Mouse (Mus musculus) E14TG2a.4 (cell line): ENCODE data around the gene 4930415O20Rik.

Source experiments
- H3K27me3 ChIP-seq: 2 replicates; pipeline ENCODE4 v1.6.1; 2014; ENCODE audit warnings: low read length, control low read depth; ENCODE audit not compliant: insufficient read depth
- H3K36me3 ChIP-seq: 2 replicates; pipeline ENCODE4 v1.6.1; 2014; ENCODE audit warnings: low read length, control low read depth; ENCODE audit not compliant: insufficient read depth
- H3K4me1 ChIP-seq: replicated peaks from 2 replicates; pipeline ENCODE4 v1.6.1; 2014; ENCODE audit warnings: low read depth, low read length, control low read depth
- H3K4me3 ChIP-seq: replicated peaks from 2 replicates; pipeline ENCODE4 v1.5.1; 2014; ENCODE audit warnings: mild to moderate bottlenecking, low read length
- H3K9me3 ChIP-seq: 2 replicates; pipeline ENCODE4 v1.6.1; 2014; ENCODE audit warnings: low read length, control low read depth
- CTCF ChIP-seq: conservative IDR thresholded peaks from 2 replicates; pipeline ENCODE4 v1.5.1; 2014; ENCODE audit warnings: low read length
- NANOG ChIP-seq: IDR thresholded peaks from 2 replicates; pipeline ENCODE4 v1.6.1; 2014; ENCODE audit warnings: borderline replicate concordance, low read length, mixed read lengths
- POU5F1 ChIP-seq: IDR thresholded peaks from 2 replicates; pipeline ENCODE4 v1.6.1; 2014; ENCODE audit warnings: low read length, borderline replicate concordance

Gene 4930415O20Rik

DNA sequence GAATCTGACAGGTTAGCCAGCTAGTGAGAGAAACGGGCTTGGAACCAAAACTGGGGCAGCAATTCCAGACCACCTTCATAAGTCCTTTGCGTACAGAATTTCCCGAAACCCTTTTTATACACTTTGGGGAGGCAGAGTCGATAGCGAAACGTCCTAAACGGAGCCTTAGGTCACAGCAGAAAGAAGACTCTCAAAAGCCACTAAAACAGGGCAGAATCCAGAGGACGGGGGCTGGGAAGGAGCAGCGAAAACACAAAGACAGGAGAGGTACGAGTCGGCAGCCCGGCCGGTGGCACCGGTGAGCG, 3.9 kb upstream of the 4930415O20Rik start:
- Histone ChIP-seq H3K4me1 (peaks cover 60% of the 10 kb centered on the region), H3K9me3 (no peaks in the 10 kb centered on the region), H3K4me3 (peak overlapping the region; percentile 97), H3K36me3 (peaks cover 50% of the 10 kb centered on the region), H3K27me3 (no peaks in the 10 kb centered on the region)
- no peak for TF ChIP-seq POU5F1
- no peak for TF ChIP-seq NANOG
- TF ChIP-seq CTCF: no peak

DNA sequence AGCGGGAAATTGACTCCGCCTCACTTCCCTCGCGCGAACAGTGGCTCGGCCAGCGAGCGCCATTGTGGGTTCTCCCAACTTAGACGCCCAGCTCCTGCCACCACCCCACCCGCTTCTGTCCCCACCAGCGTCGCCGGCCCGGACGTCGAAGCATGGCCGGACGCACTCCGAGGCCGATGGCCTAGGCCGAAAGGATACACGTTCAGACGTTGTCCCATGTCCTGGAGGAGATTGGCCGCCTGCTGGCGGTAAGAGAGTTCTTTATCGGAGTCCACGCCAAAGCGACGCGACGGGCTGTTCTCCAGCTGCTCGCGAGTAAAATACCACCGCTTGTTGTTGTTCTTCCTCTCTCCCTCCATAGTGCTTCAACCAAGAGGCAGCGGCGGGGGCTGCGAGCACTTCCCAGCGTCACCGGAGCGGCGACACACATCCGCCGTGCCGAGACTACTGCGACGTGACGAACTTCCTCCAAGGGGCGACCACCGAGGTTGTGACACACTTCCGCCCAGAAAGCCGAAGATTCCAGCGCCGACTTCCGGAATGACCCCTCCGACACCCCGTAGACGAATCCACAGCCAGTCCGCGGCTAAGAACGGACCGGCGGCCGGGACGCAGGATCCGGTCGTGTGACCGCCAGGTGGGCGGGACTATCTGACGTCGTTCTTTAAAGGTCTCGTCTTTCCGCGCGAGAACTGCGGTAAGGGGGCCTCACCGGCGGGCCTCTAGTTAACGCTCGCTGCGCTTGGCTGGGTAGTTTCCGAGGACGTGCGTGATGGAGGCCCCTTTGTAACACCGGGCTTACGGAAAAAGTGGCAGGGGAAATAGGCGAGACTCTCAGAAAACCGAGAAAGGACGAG, 3.3 kb upstream of the 4930415O20Rik start:
- H3K27me3 ChIP-seq: no peaks in the 10 kb centered on the region
- H3K4me3 ChIP-seq: peak overlapping the region; percentile 97
- TF ChIP-seq POU5F1 (no peak), NANOG (no peak), CTCF (no peak)
- no peaks in the 10 kb centered on the region for H3K9me3 ChIP-seq
- peaks cover 44% of the 10 kb centered on the region for H3K36me3 ChIP-seq
- peaks cover 55% of the 10 kb centered on the region for H3K4me1 ChIP-seq

DNA sequence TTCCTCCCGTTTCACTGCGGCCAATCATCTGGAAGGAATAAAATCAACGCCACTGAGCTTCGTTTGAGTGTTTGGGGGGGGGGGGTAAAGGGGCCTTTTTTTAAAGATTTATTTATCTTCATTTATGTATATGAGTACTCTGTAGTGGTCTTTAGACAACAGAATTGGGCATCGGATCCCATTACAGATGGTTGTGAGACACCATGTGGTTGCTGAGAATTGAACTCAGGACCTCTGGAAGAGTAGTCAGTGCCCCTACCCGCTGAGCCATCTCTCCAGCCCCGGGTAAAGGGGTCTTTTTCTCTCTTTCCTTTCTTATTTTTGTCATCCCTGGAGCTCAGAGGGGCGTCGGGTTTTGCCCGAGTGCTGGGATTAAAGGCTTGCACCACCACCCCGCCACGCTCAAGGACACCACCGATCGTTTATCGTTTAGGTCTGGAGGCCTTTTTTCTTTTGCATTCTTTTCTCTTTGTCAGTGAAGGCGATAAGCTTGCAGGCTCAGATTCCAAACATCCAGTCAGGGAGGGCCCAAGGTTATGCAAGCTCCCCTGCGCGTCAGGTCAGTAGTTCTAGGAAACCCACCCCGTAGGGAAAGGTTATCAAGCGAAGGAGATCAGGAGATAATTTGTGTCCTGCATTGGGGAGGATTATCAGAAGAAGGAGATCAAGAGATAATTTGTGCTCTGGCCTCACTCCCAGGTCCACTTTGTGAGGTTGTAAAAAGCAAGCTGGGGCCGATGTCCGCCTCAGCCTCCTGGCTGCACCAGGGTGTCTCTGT, 2.4 kb upstream of the 4930415O20Rik start:
- TF ChIP-seq CTCF: no peak
- TF ChIP-seq POU5F1: no peak
- no peak; the same call in 1 of the 2 replicates for TF ChIP-seq NANOG

DNA sequence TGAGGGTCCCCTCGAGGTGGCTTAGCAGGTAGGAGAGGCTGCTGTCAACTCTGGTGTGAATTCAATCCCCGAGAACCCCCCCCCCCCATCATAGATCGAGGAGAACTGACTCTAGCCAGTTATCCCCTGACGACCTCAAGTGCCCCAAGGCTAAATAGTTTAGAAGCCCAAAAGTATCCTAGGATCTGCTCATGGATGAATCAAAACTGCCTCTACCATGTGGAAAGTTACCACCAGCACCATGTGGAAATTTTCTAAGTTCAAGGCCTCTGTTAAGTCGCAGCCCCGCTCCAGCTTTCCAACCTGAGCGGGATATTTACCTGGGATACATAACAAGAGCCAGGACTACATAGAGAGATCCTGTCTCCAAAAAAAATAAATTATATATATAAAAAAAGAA, 1.6 kb upstream of the 4930415O20Rik start:
- Histone ChIP-seq H3K27me3 (no peaks in the 10 kb centered on the region), H3K4me1 (peaks cover 48% of the 10 kb centered on the region), H3K9me3 (no peaks in the 10 kb centered on the region), H3K4me3 (peak overlapping the region; percentile 97), H3K36me3 (peaks cover 27% of the 10 kb centered on the region)
- TF ChIP-seq CTCF (no peak), NANOG (no peak), POU5F1 (no peak)

More for the DNA sequence above, 2.4 kb upstream of the 4930415O20Rik start:
- Histone ChIP-seq H3K9me3 (no peaks in the 10 kb centered on the region), H3K4me1 (peaks cover 48% of the 10 kb centered on the region), H3K27me3 (no peaks in the 10 kb centered on the region), H3K4me3 (peak overlapping the region; percentile 97), H3K36me3 (peaks cover 35% of the 10 kb centered on the region)

DNA sequence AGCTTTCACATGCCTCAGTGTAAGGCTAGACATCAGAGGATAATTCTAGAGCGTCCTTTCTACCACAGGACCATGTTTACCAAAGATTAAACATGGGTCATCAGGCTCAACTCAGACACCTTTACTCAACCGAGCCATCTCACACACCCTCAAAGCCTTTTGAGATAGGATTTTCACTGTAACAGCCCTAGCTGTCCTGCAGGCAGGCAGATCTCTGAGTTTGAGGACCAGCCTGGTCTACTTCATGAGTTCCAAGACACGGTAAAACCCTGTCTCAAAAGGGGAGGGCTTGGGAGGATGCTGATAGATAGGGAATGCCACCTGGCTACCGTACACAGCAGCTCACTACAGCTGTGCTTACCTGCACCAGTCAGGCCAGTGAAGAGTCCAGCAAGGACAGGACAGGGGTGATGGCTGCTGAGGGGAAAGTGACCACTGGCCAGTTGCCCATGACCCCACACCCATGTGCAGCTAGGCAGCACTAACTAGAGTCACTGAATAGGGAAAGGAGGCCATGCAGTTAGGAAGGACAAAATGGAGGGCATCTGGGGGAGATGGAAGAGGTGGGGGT, 924 bp upstream of the 4930415O20Rik start:
- H3K4me3 ChIP-seq: 0 out of 2 replicates have a peak overlapping the region, but pooled peaks have one; percentile 97
- TF ChIP-seq CTCF (no peak), POU5F1 (no peak), NANOG (no peak)
- H3K9me3 ChIP-seq: no peaks in the 10 kb centered on the region
- no peaks in the 10 kb centered on the region for H3K27me3 ChIP-seq
- peaks cover 43% of the 10 kb centered on the region for H3K4me1 ChIP-seq
- peaks cover 21% of the 10 kb centered on the region for H3K36me3 ChIP-seq

DNA sequence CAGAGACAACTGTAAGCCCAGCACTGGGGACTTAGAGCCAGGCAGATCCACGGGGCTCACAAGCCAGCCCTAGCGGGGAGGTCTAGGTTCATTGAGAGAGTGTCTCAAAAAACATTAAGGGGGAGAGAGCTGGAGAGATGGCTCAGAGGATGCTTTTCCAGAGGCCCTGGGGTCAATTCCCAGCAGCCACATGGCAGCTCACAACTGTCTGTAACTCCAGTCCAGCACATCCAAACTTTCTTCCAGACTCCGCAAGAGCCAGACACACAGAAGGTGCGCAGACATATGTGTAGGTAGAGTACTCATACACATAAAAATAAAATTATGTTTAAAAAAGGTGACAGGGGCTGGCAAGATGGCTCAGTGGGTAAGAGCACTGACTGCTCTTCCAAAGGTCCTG, 2.5 kb downstream of the 4930415O20Rik start:
- Histone ChIP-seq H3K4me3 (no peak overlapping the region), H3K36me3 (peaks cover 8% of the 10 kb centered on the region), H3K27me3 (peaks cover 6% of the 10 kb centered on the region; the same call in 1 of the 2 replicates), H3K9me3 (no peaks in the 10 kb centered on the region), H3K4me1 (peaks cover 27% of the 10 kb centered on the region)
- TF ChIP-seq CTCF (no peak), NANOG (no peak), POU5F1 (no peak)

DNA sequence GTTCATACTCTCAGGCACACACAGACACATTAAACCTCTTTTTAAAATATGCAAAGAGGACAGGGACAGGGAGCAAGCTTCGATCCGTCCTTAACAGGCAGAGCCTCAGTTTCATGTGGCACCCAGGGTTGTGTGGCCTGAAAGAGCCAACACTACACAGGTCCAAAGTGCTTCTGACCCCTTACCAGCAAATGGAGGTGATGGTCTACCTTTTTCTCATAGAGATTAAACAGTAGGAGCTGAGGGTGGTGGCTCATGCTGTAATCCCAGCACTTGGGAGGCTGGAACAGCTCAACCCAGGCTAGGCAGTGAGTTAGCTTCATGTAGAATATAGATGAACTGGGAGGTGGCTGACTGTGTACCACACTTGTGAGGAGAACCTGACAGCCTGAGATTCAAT, 8.5 kb downstream of the 4930415O20Rik start:
- no peaks in the 10 kb centered on the region for H3K9me3 ChIP-seq
- no peaks in the 10 kb centered on the region for H3K4me1 ChIP-seq
- H3K36me3 ChIP-seq: no peaks in the 10 kb centered on the region
- no peak for TF ChIP-seq POU5F1
- TF ChIP-seq CTCF: 0 out of 2 replicates have a peak, but pooled peaks have one; percentile 7
- H3K4me3 ChIP-seq: no peak overlapping the region
- H3K27me3 ChIP-seq: peaks cover 10% of the 10 kb centered on the region; the same call in 1 of the 2 replicates

DNA sequence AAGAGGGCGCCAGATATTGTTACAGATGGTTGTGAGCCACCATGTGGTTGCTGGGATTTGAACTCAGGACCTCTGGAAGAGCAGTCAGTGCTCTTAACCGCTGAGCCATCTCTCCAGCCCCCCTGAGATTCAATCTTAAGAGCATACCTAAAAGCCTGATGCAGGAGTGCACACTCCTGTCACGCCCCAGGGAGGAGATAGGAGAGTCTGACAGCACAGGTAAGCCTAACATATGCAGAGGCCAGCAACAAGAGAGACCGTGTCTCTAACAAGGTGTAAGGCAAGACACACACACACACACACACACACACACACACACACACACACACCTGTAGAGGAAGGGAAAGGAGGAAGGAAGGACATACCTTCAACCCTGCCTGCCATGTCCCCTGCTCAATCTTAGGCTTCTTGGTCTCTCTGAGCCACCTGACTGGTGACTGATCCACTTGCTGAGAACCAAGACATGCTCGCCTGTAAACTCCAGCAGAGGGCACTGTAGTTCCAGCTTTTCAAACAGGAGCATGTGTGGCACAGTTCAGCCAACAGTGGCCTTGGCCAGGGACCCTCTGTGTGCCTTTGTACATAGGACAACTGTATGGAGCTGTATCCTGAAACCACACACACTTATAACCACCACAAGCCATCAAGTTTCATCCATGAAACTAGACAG, 9.1 kb downstream of the 4930415O20Rik start:
- Histone ChIP-seq H3K27me3 (peaks cover 12% of the 10 kb centered on the region; the same call in 1 of the 2 replicates), H3K4me3 (no peak overlapping the region), H3K36me3 (no peaks in the 10 kb centered on the region), H3K4me1 (peaks cover 3% of the 10 kb centered on the region), H3K9me3 (no peaks in the 10 kb centered on the region)
- TF ChIP-seq POU5F1 (no peak), CTCF (peak; percentile 56)
